Mouse (Mus musculus): ENCODE results near the gene Cyba.

The Cyba gene

GRCm38 (mm10) chr8:122432443-122433268, at the start of gene Cyba:
TSS of gene Cyba (minus strand) at chr8:122432930.
- peak; percentile 90 for DNase-seq

DNA sequence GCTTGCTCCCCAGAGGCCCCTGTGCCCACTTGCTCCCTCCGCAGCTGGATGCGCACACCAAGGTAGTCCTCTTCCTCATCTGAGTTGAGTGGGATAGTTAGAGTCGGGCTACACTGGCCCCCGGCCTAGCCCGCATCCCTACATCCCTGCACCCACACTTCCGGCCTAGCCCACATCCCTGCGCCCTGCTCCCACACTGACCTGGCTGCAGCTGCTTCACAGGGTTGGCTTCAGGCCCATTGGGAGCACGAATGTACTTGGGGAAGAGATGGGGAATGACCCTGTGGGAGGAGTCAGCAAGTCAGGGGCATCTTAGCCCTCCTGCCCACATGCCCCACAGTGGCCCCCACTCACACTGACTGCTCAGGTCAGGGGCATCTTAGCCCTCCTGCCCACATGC, 49.7 kb upstream of the Cyba start:
- no peak for DNase-seq

DNA sequence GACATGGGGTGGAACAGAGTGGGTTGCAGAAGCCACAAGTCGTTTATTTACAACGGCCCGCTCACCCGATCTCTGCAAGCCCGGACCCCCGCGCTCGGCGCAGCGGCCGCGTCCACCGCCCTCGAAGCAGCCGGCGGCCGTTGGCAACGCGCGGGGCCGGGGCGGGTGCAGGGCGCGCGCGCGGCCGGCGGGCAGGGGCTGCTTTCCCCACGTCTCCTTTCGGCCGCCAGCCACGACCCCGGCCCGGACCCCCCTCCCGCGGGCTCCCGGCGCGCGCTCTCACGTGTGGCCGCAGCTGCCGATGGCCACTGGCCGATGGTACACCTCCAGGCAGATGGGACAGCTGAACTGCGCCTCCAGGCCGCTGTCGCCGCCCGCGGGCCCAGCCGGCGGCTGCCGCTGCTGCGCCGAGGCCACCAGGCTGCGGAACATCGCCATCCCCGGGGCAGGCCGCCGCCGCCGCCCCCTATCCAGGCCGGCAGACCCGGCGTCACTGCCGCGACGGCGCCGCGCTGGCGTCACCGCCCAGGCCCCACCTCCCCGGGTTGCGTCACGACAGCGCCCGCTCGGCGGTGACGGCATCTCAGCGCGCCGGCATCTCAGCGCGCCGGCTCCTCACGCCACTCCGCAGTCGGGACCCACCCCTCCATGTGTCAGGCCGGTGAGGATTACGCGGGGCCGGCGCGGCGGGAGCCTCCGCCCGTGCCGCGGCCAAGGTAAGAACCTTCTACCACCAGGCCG, 43.0 kb upstream of the Cyba start, which contains the start of the genes Rnf166 and Ctu2:
Rnf166 (minus strand) TSS at position 485 of the 741 bp plus-strand sequence.
Ctu2 (plus strand) TSS at position 564 of the 741 bp plus-strand sequence.
- peak; percentile 95 for DNase-seq

- peak; percentile 72 for DNase-seq
Measured at GRCm38 (mm10) chr8:122474951-122475560, 42.3 kb upstream of the Cyba start.

DNA sequence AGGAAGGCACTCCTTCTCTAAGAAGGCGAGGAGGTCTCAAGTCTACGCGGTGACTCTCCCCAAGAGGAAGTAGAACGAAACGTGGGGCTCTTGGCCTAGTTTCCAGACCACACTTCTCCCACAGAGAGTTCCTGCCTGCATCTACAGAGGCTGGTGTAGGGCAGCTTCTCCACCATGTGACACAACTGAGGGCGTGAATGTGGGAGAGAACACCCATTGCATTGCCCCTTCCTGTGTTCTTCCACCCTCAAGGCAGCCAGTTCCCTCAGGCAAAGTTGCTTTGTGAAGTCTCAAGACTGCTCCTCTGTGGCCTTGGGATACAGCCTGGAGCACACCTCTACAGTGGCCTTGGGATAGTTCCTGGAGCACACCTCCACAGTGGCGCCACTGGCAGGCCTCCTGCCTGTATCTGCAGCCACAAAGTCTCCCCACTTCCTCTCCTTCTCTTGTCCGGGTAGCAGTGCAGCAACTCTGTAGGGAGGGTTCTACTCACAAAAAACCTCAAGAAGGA, 41.2 kb upstream of the Cyba start:
- peak; percentile 84 for DNase-seq

GRCm38 (mm10) chr8:122470691-122471090, 38.0 kb upstream of the Cyba start:
- peak; percentile 78 for DNase-seq

- DNase-seq: peak; percentile 94
Measured at GRCm38 (mm10) chr8:122469965-122470364, 37.2 kb upstream of the Cyba start.

DNA sequence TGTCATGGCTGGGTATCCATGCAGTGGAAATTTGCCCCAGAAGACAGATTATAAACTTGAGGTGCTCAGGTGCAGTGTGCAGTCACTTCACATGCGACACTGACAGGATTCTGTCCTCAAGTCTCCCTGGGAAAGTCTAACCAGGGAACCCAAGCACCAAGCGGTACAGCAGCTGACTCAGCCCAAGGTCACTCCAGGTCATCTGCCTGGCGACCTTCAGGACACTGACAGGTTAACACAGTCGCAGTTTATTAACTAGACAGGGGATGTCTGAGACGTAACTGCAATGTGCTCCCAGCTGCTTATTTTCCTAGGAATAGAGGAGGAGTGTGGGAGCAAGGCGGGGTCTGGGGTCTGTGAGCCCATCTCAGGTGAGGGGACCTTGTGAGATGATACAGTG, 36.7 kb upstream of the Cyba start:
- no peak for DNase-seq

DNA sequence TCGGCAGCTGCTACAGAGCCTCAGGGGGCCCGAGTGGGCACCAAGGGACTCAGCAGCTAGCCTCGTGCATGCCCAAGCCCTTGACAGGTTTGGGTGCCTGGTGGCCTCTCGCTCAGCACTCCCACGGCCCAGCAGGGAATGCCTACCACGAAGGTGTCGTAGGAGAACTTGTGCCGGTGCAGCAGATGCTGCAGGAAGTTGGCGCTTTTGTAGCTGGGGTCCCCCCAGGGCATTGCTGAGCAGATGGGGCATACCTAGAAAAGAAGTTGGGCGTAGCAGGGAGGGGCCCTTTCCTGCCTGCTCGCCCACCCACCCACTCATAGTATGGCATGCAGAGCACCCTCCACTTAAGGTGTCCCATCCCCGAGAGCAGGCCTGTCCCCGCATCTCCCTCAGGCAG, 35.1 kb upstream of the Cyba start:
- peak; percentile 79 for DNase-seq

DNA sequence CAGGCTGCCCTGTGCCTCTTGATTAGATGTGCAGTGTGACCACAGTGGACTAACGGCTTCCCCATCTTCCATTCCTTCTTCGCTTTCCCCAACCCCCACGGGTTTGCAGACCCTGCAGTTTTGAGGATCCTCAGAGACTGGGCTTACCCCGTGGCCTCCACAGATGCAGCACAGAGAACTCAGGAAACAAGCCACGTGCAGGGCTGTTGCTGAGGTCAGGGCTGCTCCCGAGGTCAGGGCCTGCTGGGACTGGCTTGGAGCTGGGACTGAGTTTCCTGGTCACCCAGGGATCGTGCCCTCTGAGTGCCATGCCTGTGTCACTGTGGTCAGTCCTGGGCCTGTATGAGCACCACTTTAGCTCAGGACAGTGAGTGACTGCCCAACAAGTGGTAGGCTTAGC, 32.3 kb upstream of the Cyba start:
- peak; percentile 22 for DNase-seq

- peak; percentile 74 for DNase-seq
Measured at GRCm38 (mm10) chr8:122463651-122464640, 31.2 kb upstream of the Cyba start.

GRCm38 (mm10) chr8:122462510-122462909, 29.8 kb upstream of the Cyba start:
- DNase-seq: no peak

DNA sequence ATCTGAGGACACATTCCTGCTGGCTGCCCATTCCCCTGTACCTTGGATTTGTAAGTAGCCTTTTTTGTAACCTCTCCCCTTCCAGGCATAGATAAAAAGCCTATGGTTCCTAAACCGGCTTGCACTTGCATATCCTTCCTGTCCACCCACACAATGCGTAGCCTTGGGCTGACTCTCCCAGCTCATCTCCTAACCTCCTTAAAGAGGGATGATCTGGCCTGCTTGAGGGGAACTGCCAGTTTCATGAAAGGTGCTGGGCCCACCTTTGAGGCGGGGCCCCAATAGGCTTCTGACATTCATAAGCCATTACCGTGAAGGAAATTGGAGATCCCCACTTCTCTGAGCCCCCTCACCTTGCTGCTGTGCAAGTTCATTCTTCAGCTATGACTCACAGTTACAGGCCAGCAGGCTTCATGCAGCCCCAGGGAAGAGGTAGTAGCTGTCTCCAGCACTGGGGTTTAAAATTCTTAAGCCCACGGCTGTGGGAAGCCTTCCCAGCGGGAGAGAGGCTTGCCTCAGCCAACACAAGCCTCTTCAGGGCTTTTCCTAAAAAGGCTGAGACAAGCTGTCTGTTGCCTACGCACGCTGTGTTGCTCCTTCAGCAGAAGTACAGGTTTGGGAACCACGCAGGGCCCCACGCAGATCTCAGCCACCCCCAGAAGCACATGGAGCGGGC, 28.9 kb upstream of the Cyba start:
- peak; percentile 25 for DNase-seq

GRCm38 (mm10) chr8:122460524-122461472, 28.1 kb upstream of the Cyba start, which contains the start of gene Snai3:
TSS of gene Snai3 (minus strand) at chr8:122460733.
- DNase-seq: peak; percentile 88

- DNase-seq: peak; percentile 61
Measured at GRCm38 (mm10) chr8:122459990-122460389, 27.3 kb upstream of the Cyba start.

DNA sequence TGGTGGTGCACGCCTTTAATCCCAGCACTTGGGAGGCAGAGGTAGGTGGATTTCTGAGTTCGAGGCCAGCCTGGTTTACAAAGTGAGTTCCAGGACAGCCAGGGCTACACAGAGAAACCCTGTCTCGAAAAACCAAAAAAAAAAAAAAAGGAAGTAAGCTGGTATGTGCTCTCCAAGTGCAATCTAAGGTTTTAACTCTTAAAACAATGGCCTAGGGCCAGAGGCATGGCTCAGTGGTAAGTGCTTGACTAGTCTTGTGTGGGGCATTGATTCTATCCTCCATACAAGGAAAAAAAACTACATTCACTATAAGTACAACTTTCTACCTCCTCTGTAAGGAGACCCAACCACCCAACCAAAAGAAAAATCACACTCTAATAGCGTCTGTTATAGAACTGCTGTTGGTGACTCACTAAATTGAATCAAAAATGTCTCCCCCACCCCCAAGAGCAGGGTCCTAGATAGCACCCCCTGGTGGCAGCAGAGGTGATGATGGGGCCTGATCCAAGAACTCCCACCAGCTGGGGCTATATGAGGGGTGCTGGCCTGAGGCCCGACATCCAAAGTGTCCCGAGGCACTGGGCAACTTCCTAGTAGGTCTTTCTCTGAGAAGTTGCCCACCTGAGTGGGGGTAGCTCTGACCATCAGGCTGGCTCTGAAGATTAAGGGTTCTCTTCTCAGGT, 26.6 kb upstream of the Cyba start:
- peak; percentile 87 for DNase-seq

GRCm38 (mm10) chr8:122457171-122457570, 24.4 kb upstream of the Cyba start:
- no peak for DNase-seq

- DNase-seq: no peak
Measured at GRCm38 (mm10) chr8:122454409-122454808, 21.7 kb upstream of the Cyba start.

- peak; percentile 24 for DNase-seq
Measured at GRCm38 (mm10) chr8:122452154-122452553, 19.4 kb upstream of the Cyba start.
